Mouse (Mus musculus) embryonic facial prominence, embryonic 13.5 days (tissue): ENCODE data around the gene Myo15. TPM values are rescaled to one million over a fixed set of nuclear protein-coding genes. Genes with fewer than 3 reads are reported as not detected.
"Not testable (repeated sequence)": the region's sequence is repeated elsewhere in the genome, so short reads cannot be mapped to it uniquely, and the experiment has no call there.

ENCODE experiments used
- ATAC-seq: fragments of 200-750 bp; cut with Nextera tagmentation; 2 replicates; pipeline ENCODE4 v1.8.0; 2017; ENCODE audit warnings: low read depth; ENCODE audit not compliant: insufficient number of reproducible peaks, insufficient read depth, low FRiP score, low TSS enrichment
- H3K27ac ChIP-seq: fragments of 300-500 bp; sonication (generic); 2 replicates; pipeline ENCODE4 v1.5.1; 2015; ENCODE audit warnings: moderate library complexity, mild to moderate bottlenecking, inconsistent platforms
- H3K27me3 ChIP-seq: fragments of 300-500 bp; sonication (generic); 2 replicates; pipeline ENCODE4 v1.6.1; 2015; ENCODE audit warnings: mild to moderate bottlenecking, inconsistent platforms
- H3K36me3 ChIP-seq: fragments of 300-500 bp; sonication (generic); 2 replicates; pipeline ENCODE4 v1.6.1; 2015; ENCODE audit warnings: mild to moderate bottlenecking, inconsistent platforms
- H3K4me1 ChIP-seq: fragments of 300-500 bp; sonication (generic); 2 replicates; pipeline ENCODE4 v1.6.1; 2015; ENCODE audit warnings: inconsistent platforms
- H3K4me2 ChIP-seq: fragments of 300-500 bp; sonication (generic); 2 replicates; pipeline ENCODE4 v1.6.1; 2015; ENCODE audit warnings: moderate library complexity, mild to moderate bottlenecking, inconsistent platforms
- H3K4me3 ChIP-seq: fragments of 300-500 bp; sonication (generic); 2 replicates; pipeline ENCODE4 v1.5.1; 2015; ENCODE audit warnings: mild to moderate bottlenecking, inconsistent platforms
- H3K9ac ChIP-seq: fragments of 300-500 bp; sonication (generic); 2 replicates; pipeline ENCODE4 v1.6.1; 2015; ENCODE audit warnings: mild to moderate bottlenecking, inconsistent platforms
- H3K9me3 ChIP-seq: fragments of 300-500 bp; sonication (generic); 2 replicates; pipeline ENCODE4 v1.6.1; 2016; ENCODE audit warnings: inconsistent platforms
- WGBS: fragments of 180-500 bp; shearing (Covaris S2); methylation state at CpG from one replicate; pipeline ENCODE4 v1.1.7; 2015; ENCODE audit warnings: mixed read lengths; 5-methylcytosine and 5-hydroxymethylcytosine counted together
- polyA plus RNA-seq: library from polyadenylated mRNA; unstranded; fragments of >200 nt; fragmentation: Nextera tagmentation; extraction: Ambion mirVana; gene quantifications from 2 replicates; pipeline ENCODE4 v1.2.1, GENCODE M21; 2015

The Myo15 gene
- polyA plus RNA-seq, 1 experiment from 2014 or later, result 0.67 TPM

GRCm38 (mm10) chr11:60537468-60538347 is 68.6 kb downstream of the Myo15 start:
- Histone ChIP-seq H3K4me3 (peak overlapping the region; percentile 82), H3K9ac (peak overlapping the region; percentile 95), H3K4me2 (peak overlapping the region; percentile 95), H3K27ac (peak overlapping the region; percentile 100), H3K27me3 (no peaks in the 10 kb centered on the region), H3K36me3 (peaks cover 10% of the 10 kb centered on the region), H3K4me1 (peaks cover 36% of the 10 kb centered on the region), H3K9me3 (no peaks in the 10 kb centered on the region)
- WGBS, result under 1% methylated on average over 91 of the region's 91 CpGs
- peak; percentile 84 for ATAC-seq

GRCm38 (mm10) chr11:60538371-60539281 is 69.5 kb downstream of the Myo15 start:
- H3K27ac ChIP-seq, result peak overlapping the region; percentile 100
- WGBS, result under 1% methylated on average over 93 of the region's 93 CpGs
- no peak for ATAC-seq

GRCm38 (mm10) chr11:60539540-60539939 is 70.4 kb downstream of the Myo15 start:
- Histone ChIP-seq H3K4me3 (peak overlapping the region; percentile 82), H3K36me3 (peaks cover 22% of the 10 kb centered on the region), H3K4me2 (peak overlapping the region; percentile 95), H3K27me3 (no peaks in the 10 kb centered on the region), H3K9me3 (no peaks in the 10 kb centered on the region), H3K9ac (peak overlapping the region; percentile 95), H3K27ac (no peak overlapping the region; the same call in 1 of the 2 replicates), H3K4me1 (peaks cover 50% of the 10 kb centered on the region)
- no peak for ATAC-seq
- WGBS, result 4% methylated on average over 2 of the region's 2 CpGs

More at GRCm38 (mm10) chr11:60538371-60539281, 69.5 kb downstream of the Myo15 start:
- Histone ChIP-seq H3K36me3 (peaks cover 16% of the 10 kb centered on the region), H3K9ac (peak overlapping the region; percentile 95), H3K4me1 (peaks cover 43% of the 10 kb centered on the region), H3K4me2 (peak overlapping the region; percentile 95), H3K4me3 (peak overlapping the region; percentile 82), H3K27me3 (no peaks in the 10 kb centered on the region), H3K9me3 (no peaks in the 10 kb centered on the region)

GRCm38 (mm10) chr11:60540002-60540610 is 71.0 kb downstream of the Myo15 start:
- peaks cover 53% of the 10 kb centered on the region for H3K4me1 ChIP-seq
- H3K4me3 ChIP-seq, result peak overlapping the region; percentile 82
- peak overlapping the region; percentile 95 for H3K4me2 ChIP-seq
- ATAC-seq, result no peak
- 7% methylated on average over 4 of the region's 4 CpGs for WGBS
- H3K27ac ChIP-seq, result no peak overlapping the region
- no peaks in the 10 kb centered on the region for H3K9me3 ChIP-seq
- H3K36me3 ChIP-seq, result peaks cover 22% of the 10 kb centered on the region
- no peaks in the 10 kb centered on the region for H3K27me3 ChIP-seq
- peak overlapping the region; percentile 72 for H3K9ac ChIP-seq

GRCm38 (mm10) chr11:60540761-60541160 is 71.6 kb downstream of the Myo15 start:
- H3K36me3 ChIP-seq, result peaks cover 26% of the 10 kb centered on the region
- H3K27me3 ChIP-seq, result no peaks in the 10 kb centered on the region
- H3K27ac ChIP-seq, result peak overlapping the region; percentile 34
- no peaks in the 10 kb centered on the region for H3K9me3 ChIP-seq
- peaks cover 50% of the 10 kb centered on the region for H3K4me1 ChIP-seq
- H3K4me2 ChIP-seq, result peak overlapping the region; percentile 95
- WGBS, result 59% methylated on average over 2 of the region's 2 CpGs
- no peak for ATAC-seq
- H3K9ac ChIP-seq, result peak overlapping the region; percentile 72
- H3K4me3 ChIP-seq, result peak overlapping the region; percentile 82

- Histone ChIP-seq H3K4me1 (peaks cover 42% of the 10 kb centered on the region), H3K9ac (no peak overlapping the region), H3K4me2 (peak overlapping the region; percentile 95; the same call in 1 of the 2 replicates), H3K36me3 (peaks cover 27% of the 10 kb centered on the region), H3K9me3 (no peaks in the 10 kb centered on the region), H3K27me3 (no peaks in the 10 kb centered on the region), H3K4me3 (no peak overlapping the region), H3K27ac (no peak overlapping the region)
- WGBS, result 83% methylated on average over 6 of the region's 6 CpGs
- ATAC-seq, result no peak
These were observed 72.7 kb downstream of the Myo15 start for GRCm38 (mm10) chr11:60541831-60542230.

- not testable (repeated sequence) for H3K9ac ChIP-seq, H3K9me3 ChIP-seq, H3K4me3 ChIP-seq, H3K27ac ChIP-seq, H3K4me2 ChIP-seq, H3K27me3 ChIP-seq, ATAC-seq
- Histone ChIP-seq H3K36me3 (peaks cover 39% of the 10 kb centered on the region), H3K4me1 (peaks cover 42% of the 10 kb centered on the region)
- 78% methylated on average over 5 of the region's 5 CpGs for WGBS
These were observed 74.1 kb downstream of the Myo15 start for GRCm38 (mm10) chr11:60543211-60543610.

- no peak overlapping the region for H3K9ac ChIP-seq
- WGBS, result 90% methylated on average over 4 of the region's 4 CpGs
- H3K36me3 ChIP-seq, result peaks cover 60% of the 10 kb centered on the region
- no peak overlapping the region for H3K27ac ChIP-seq
- no peaks in the 10 kb centered on the region for H3K9me3 ChIP-seq
- H3K4me1 ChIP-seq, result peaks cover 36% of the 10 kb centered on the region
- no peak overlapping the region for H3K4me3 ChIP-seq
- H3K27me3 ChIP-seq, result no peaks in the 10 kb centered on the region
- no peak for ATAC-seq
- H3K4me2 ChIP-seq, result no peak overlapping the region
These were observed 76.3 kb downstream of the Myo15 start for GRCm38 (mm10) chr11:60545433-60545832.

- 89% methylated on average over 3 of the region's 3 CpGs for whole genome bisulfite sequencing
- Histone ChIP-seq H3K27ac (no peak overlapping the region), H3K4me2 (no peak overlapping the region), H3K4me1 (peaks cover 16% of the 10 kb centered on the region), H3K9ac (no peak overlapping the region), H3K4me3 (no peak overlapping the region), H3K9me3 (no peaks in the 10 kb centered on the region), H3K36me3 (peaks cover 75% of the 10 kb centered on the region), H3K27me3 (no peaks in the 10 kb centered on the region)
- ATAC-seq, result no peak
These were observed 79.0 kb downstream of the Myo15 start for GRCm38 (mm10) chr11:60548112-60548511.

- no peaks in the 10 kb centered on the region for H3K27me3 ChIP-seq
- no peak overlapping the region for H3K27ac ChIP-seq
- ATAC-seq, result no peak
- H3K36me3 ChIP-seq, result peaks cover 90% of the 10 kb centered on the region
- H3K4me3 ChIP-seq, result no peak overlapping the region
- no peaks in the 10 kb centered on the region for H3K9me3 ChIP-seq
- no peak overlapping the region for H3K4me2 ChIP-seq
- H3K4me1 ChIP-seq, result no peaks in the 10 kb centered on the region
- H3K9ac ChIP-seq, result no peak overlapping the region
These were observed 84.0 kb downstream of the Myo15 start for GRCm38 (mm10) chr11:60553091-60553490.

- H3K9me3 ChIP-seq, result no peaks in the 10 kb centered on the region
- ATAC-seq, result no peak
- WGBS, result 86% methylated on average over 3 of the region's 3 CpGs
These were observed 88.5 kb downstream of the Myo15 start for GRCm38 (mm10) chr11:60557675-60558074.

More at GRCm38 (mm10) chr11:60557675-60558074, 88.5 kb downstream of the Myo15 start:
- Histone ChIP-seq H3K4me2 (no peak overlapping the region), H3K4me3 (no peak overlapping the region), H3K36me3 (peaks cover 60% of the 10 kb centered on the region), H3K4me1 (no peaks in the 10 kb centered on the region), H3K9ac (no peak overlapping the region), H3K27me3 (no peaks in the 10 kb centered on the region), H3K27ac (no peak overlapping the region)
